Mouse (Mus musculus) limb, embryonic 13.5 days (tissue): ENCODE results near the gene Samhd1. TPM values are rescaled to one million over a fixed set of nuclear protein-coding genes. Genes with fewer than 3 reads are reported as not detected.

Experiments
- ATAC-seq: fragments of 200-750 bp; cut with Nextera tagmentation; 2 replicates; pipeline ENCODE4 v1.8.0; 2017; ENCODE audit warnings: low read depth, moderate number of reproducible peaks, moderate TSS enrichment; ENCODE audit not compliant: low FRiP score
- H3K27ac ChIP-seq: fragments of 300-500 bp; sonication (generic); 2 replicates; pipeline ENCODE4 v1.5.1; 2015; ENCODE audit warnings: inconsistent platforms, mild to moderate bottlenecking, moderate library complexity
- H3K27me3 ChIP-seq: fragments of 300-500 bp; sonication (generic); 2 replicates; pipeline ENCODE4 v1.6.1; 2015; ENCODE audit warnings: mild to moderate bottlenecking, inconsistent platforms
- H3K36me3 ChIP-seq: fragments of 300-500 bp; sonication (generic); 2 replicates; pipeline ENCODE4 v1.6.1; 2015; ENCODE audit warnings: inconsistent platforms, mild to moderate bottlenecking, moderate library complexity
- H3K4me1 ChIP-seq: fragments of 300-500 bp; sonication (generic); 2 replicates; pipeline ENCODE4 v1.6.1; 2015; ENCODE audit warnings: inconsistent platforms
- H3K4me2 ChIP-seq: fragments of 300-500 bp; sonication (generic); replicated peaks from 2 replicates; pipeline ENCODE4 v1.6.1; 2015; ENCODE audit warnings: inconsistent platforms, mild to moderate bottlenecking, moderate library complexity
- H3K4me3 ChIP-seq: fragments of 300-500 bp; sonication (generic); 2 replicates; pipeline ENCODE4 v1.5.1; 2015; ENCODE audit warnings: moderate library complexity, mild to moderate bottlenecking, inconsistent platforms
- H3K9ac ChIP-seq: fragments of 300-500 bp; sonication (generic); 2 replicates; pipeline ENCODE4 v1.6.1; 2015; ENCODE audit warnings: mild to moderate bottlenecking, inconsistent platforms
- H3K9me3 ChIP-seq: fragments of 300-500 bp; sonication (generic); 2 replicates; pipeline ENCODE4 v1.6.1; 2016; ENCODE audit warnings: inconsistent platforms
- WGBS: fragments of 180-500 bp; shearing (Covaris S2); methylation state at CpG from one replicate; pipeline ENCODE4 v1.1.7; 2015; 5-methylcytosine and 5-hydroxymethylcytosine counted together
- polyA plus RNA-seq: library from polyadenylated mRNA; unstranded; fragments of >200 nt; fragmentation: Nextera tagmentation; extraction: Ambion mirVana; gene quantifications from 2 replicates; pipeline ENCODE4 v1.2.1, GENCODE M21; 2015

Gene Samhd1
- polyA plus RNA-seq, 1 experiment from 2014 or later = 26.6 TPM

- Histone ChIP-seq H3K27ac (no peak overlapping the region), H3K4me1 (no peaks in the 10 kb centered on the region), H3K4me2 (no peak overlapping the region), H3K27me3 (no peaks in the 10 kb centered on the region), H3K9me3 (no peaks in the 10 kb centered on the region), H3K9ac (no peak overlapping the region), H3K36me3 (peaks cover 79% of the 10 kb centered on the region), H3K4me3 (no peak overlapping the region)
- ATAC-seq = no peak
- WGBS = 78% methylated on average over 2 of the region's 2 CpGs
These were observed 18.2 kb upstream of the Samhd1 start for GRCm38 (mm10) chr2:157153235-157153634.

GRCm38 (mm10) chr2:157148417-157148816 lies 13.4 kb upstream of the Samhd1 start:
- Histone ChIP-seq H3K27ac (no peak overlapping the region), H3K27me3 (no peaks in the 10 kb centered on the region), H3K9ac (no peak overlapping the region), H3K36me3 (peaks cover 76% of the 10 kb centered on the region), H3K9me3 (no peaks in the 10 kb centered on the region), H3K4me2 (no peak overlapping the region), H3K4me1 (no peaks in the 10 kb centered on the region), H3K4me3 (no peak overlapping the region)
- 92% methylated on average over 5 of the region's 5 CpGs for WGBS
- ATAC-seq = no peak

- H3K4me2 ChIP-seq = no peak overlapping the region
- no peak overlapping the region for H3K27ac ChIP-seq
- no peaks in the 10 kb centered on the region for H3K27me3 ChIP-seq
- ATAC-seq = no peak
- peaks cover 68% of the 10 kb centered on the region for H3K36me3 ChIP-seq
- H3K4me1 ChIP-seq = no peaks in the 10 kb centered on the region
- no peak overlapping the region for H3K4me3 ChIP-seq
- H3K9ac ChIP-seq = no peak overlapping the region
- H3K9me3 ChIP-seq = no peaks in the 10 kb centered on the region
- WGBS = 93% methylated on average over 9 of the region's 9 CpGs
These were observed 12.4 kb upstream of the Samhd1 start for GRCm38 (mm10) chr2:157147397-157148020.

DNA sequence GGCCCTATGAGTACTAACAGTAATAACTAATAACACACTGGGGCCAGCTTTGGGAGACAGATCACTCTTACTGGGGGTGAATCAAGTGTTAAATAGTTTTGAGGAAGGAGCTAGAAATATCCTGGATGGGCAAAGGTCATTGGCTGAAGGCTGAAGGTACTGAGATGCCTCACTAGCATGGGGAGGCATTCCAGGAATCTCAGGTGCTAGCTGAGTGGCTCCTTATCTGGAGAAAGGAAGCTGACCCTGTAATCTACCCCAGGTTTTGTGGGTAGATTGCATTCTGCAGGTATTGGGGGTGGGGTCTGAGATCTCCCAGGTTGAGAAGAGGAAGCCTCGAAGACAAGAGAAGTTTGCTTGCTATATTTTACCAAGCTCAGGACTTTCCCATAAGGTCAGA lies 10.1 kb upstream of the Samhd1 start:
- Histone ChIP-seq H3K4me2 (no peak overlapping the region), H3K4me1 (no peaks in the 10 kb centered on the region), H3K9ac (no peak overlapping the region), H3K27ac (no peak overlapping the region), H3K9me3 (peaks cover 4% of the 10 kb centered on the region; the same call in 1 of the 2 replicates), H3K4me3 (no peak overlapping the region), H3K27me3 (no peaks in the 10 kb centered on the region), H3K36me3 (peaks cover 45% of the 10 kb centered on the region)
- 64% methylated on average over 1 of the region's 1 CpGs for WGBS
- no peak for ATAC-seq

- 70% methylated on average over 5 of the region's 5 CpGs for WGBS
- no peaks in the 10 kb centered on the region for H3K27me3 ChIP-seq
- no peak for ATAC-seq
These were observed 9.1 kb upstream of the Samhd1 start for GRCm38 (mm10) chr2:157144132-157144531.

GRCm38 (mm10) chr2:157141962-157142361 lies 6.9 kb upstream of the Samhd1 start:
- Histone ChIP-seq H3K4me1 (no peaks in the 10 kb centered on the region), H3K4me2 (no peak overlapping the region), H3K27ac (no peak overlapping the region), H3K4me3 (no peak overlapping the region), H3K27me3 (no peaks in the 10 kb centered on the region), H3K9ac (no peak overlapping the region), H3K9me3 (peaks cover 10% of the 10 kb centered on the region; the same call in 1 of the 2 replicates), H3K36me3 (peaks cover 17% of the 10 kb centered on the region)
- no peak for ATAC-seq
- whole genome bisulfite sequencing = 73% methylated on average over 4 of the region's 4 CpGs

More at GRCm38 (mm10) chr2:157144132-157144531, 9.1 kb upstream of the Samhd1 start:
- Histone ChIP-seq H3K4me2 (no peak overlapping the region), H3K36me3 (peaks cover 34% of the 10 kb centered on the region), H3K9me3 (peaks cover 10% of the 10 kb centered on the region; the same call in 1 of the 2 replicates), H3K4me1 (no peaks in the 10 kb centered on the region), H3K4me3 (no peak overlapping the region), H3K9ac (no peak overlapping the region), H3K27ac (no peak overlapping the region)

- WGBS = 89% methylated on average over 5 of the region's 5 CpGs
- H3K4me2 ChIP-seq = no peak overlapping the region
- no peaks in the 10 kb centered on the region; the same call in 1 of the 2 replicates for H3K36me3 ChIP-seq
- ATAC-seq = no peak
- H3K9ac ChIP-seq = no peak overlapping the region
- no peaks in the 10 kb centered on the region for H3K27me3 ChIP-seq
- H3K4me3 ChIP-seq = no peak overlapping the region
- H3K27ac ChIP-seq = no peak overlapping the region
- H3K4me1 ChIP-seq = no peaks in the 10 kb centered on the region
- peaks cover 10% of the 10 kb centered on the region; the same call in 1 of the 2 replicates for H3K9me3 ChIP-seq
These were observed 4.3 kb upstream of the Samhd1 start for GRCm38 (mm10) chr2:157139251-157139802.

DNA sequence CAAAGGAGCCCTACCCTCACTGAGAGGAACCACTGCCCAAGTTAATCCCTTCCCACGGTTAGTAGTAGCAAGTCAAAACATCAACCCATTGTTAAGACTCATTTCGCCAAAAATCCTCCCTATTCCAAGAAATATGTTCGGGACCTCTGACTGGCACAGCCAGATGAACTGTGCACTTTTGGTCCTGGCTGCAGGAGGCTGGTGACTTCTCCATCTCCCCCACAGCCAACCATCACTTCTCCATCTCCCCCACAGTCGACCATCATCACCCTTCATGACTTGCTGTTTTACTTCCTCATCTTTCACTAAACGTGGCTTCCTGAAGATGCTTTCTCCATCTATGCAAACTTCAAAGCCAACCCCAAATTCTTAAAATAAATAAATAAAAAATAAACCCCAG lies 3.7 kb upstream of the Samhd1 start:
- H3K27ac ChIP-seq = no peak overlapping the region
- 80% methylated on average over 5 of the region's 5 CpGs for WGBS
- no peaks in the 10 kb centered on the region for H3K36me3 ChIP-seq
- no peak overlapping the region for H3K9ac ChIP-seq
- H3K27me3 ChIP-seq = no peaks in the 10 kb centered on the region
- H3K4me3 ChIP-seq = no peak overlapping the region
- H3K4me1 ChIP-seq = peaks cover 1% of the 10 kb centered on the region; the same call in 1 of the 2 replicates
- H3K4me2 ChIP-seq = no peak overlapping the region
- H3K9me3 ChIP-seq = peaks cover 10% of the 10 kb centered on the region; the same call in 1 of the 2 replicates
- ATAC-seq = no peak

GRCm38 (mm10) chr2:157137959-157138731 lies 3.1 kb upstream of the Samhd1 start:
- peaks cover 10% of the 10 kb centered on the region; the same call in 1 of the 2 replicates for H3K9me3 ChIP-seq
- no peak for ATAC-seq
- 87% methylated on average over 9 of the region's 9 CpGs for WGBS
- H3K4me2 ChIP-seq = no peak overlapping the region
- peaks cover 7% of the 10 kb centered on the region; the same call in 1 of the 2 replicates for H3K4me1 ChIP-seq
- no peaks in the 10 kb centered on the region for H3K27me3 ChIP-seq
- no peak overlapping the region for H3K9ac ChIP-seq
- no peak overlapping the region for H3K4me3 ChIP-seq
- H3K27ac ChIP-seq = no peak overlapping the region
- H3K36me3 ChIP-seq = no peaks in the 10 kb centered on the region

GRCm38 (mm10) chr2:157136646-157137045 lies 1.6 kb upstream of the Samhd1 start:
- Histone ChIP-seq H3K27ac (no peak overlapping the region), H3K36me3 (no peaks in the 10 kb centered on the region), H3K9me3 (peaks cover 10% of the 10 kb centered on the region; the same call in 1 of the 2 replicates), H3K4me1 (peaks cover 8% of the 10 kb centered on the region; the same call in 1 of the 2 replicates), H3K4me2 (no peak overlapping the region), H3K9ac (no peak overlapping the region), H3K27me3 (no peaks in the 10 kb centered on the region), H3K4me3 (no peak overlapping the region)
- no peak for ATAC-seq
- 88% methylated on average over 2 of the region's 2 CpGs for WGBS

DNA sequence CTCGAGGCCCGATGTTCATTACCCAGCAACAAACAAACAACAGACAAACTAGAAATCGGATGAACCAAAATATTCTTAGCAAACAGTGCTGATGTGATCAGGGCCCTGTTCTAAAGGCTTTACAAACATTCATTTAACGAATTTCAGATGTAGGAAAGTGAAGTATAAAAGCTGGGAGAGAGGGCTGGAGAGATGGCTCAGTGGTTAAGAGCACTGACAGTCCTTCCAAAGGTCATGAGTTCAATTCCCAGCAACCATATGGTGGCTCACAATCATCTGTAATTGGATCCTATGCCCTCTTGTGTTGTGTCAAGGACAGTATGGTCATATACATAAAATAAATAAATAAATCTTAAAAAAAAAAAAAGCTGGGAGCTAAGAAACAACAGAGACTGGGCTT lies 1.1 kb upstream of the Samhd1 start:
- Histone ChIP-seq H3K9ac (no peak overlapping the region), H3K36me3 (no peaks in the 10 kb centered on the region), H3K4me2 (no peak overlapping the region), H3K27ac (no peak overlapping the region), H3K9me3 (peaks cover 10% of the 10 kb centered on the region; the same call in 1 of the 2 replicates), H3K4me1 (peaks cover 8% of the 10 kb centered on the region; the same call in 1 of the 2 replicates), H3K4me3 (no peak overlapping the region), H3K27me3 (no peaks in the 10 kb centered on the region)
- WGBS = 88% methylated on average over 4 of the region's 4 CpGs
- no peak for ATAC-seq

- no peak for ATAC-seq
- Histone ChIP-seq H3K9ac (peak overlapping the region; percentile 75), H3K27ac (peak overlapping the region; percentile 73; the same call in 1 of the 2 replicates), H3K4me2 (peak overlapping the region; percentile 78), H3K4me3 (peak overlapping the region; percentile 69), H3K4me1 (peaks cover 8% of the 10 kb centered on the region; the same call in 1 of the 2 replicates), H3K36me3 (no peaks in the 10 kb centered on the region), H3K9me3 (peaks cover 10% of the 10 kb centered on the region; the same call in 1 of the 2 replicates), H3K27me3 (no peaks in the 10 kb centered on the region)
- WGBS = 71% methylated on average over 10 of the region's 10 CpGs
These were observed 560 bp upstream of the Samhd1 start for GRCm38 (mm10) chr2:157135529-157136120.
